Mouse (Mus musculus): ENCODE results near the gene Eef1g.
A peak's percentile ranks its signal among the peaks of the same experiment; 100 is the strongest.
"Not testable (repeated sequence)": the region's sequence is repeated elsewhere in the genome, so short reads cannot be mapped to it uniquely, and the experiment has no call there.

Gene Eef1g

GRCm38 (mm10) chr19:8945251-8945650 lies 21.6 kb upstream of the Eef1g start:
- DNase-seq (ENCODE audit: low read depth, low spot score), result no peak

GRCm38 (mm10) chr19:8946929-8947328 lies 19.9 kb upstream of the Eef1g start:
- no peak for DNase-seq (ENCODE audit: low read depth, low spot score)

- DNase-seq (ENCODE audit: low read depth, low spot score), result no peak
These were observed 16.7 kb upstream of the Eef1g start for GRCm38 (mm10) chr19:8950190-8950589.

GRCm38 (mm10) chr19:8952241-8952640 lies 14.6 kb upstream of the Eef1g start:
- DNase-seq (ENCODE audit: low read depth, low spot score), result no peak

GRCm38 (mm10) chr19:8953135-8954039 lies 13.5 kb upstream of the Eef1g start, which contains the start of gene Tut1:
Tut1 (plus strand) TSS chr19:8953847.
- peak; percentile 99 for DNase-seq (ENCODE audit: low read depth, low spot score)

GRCm38 (mm10) chr19:8954171-8954570 lies 12.7 kb upstream of the Eef1g start:
- no peak for DNase-seq (ENCODE audit: low read depth, low spot score)

GRCm38 (mm10) chr19:8962256-8962655 lies 4.6 kb upstream of the Eef1g start:
- no peak for DNase-seq (ENCODE audit: low read depth, low spot score)

GRCm38 (mm10) chr19:8965075-8965474 lies 1.8 kb upstream of the Eef1g start:
- no peak for DNase-seq (ENCODE audit: low read depth, low spot score)

- no peak for DNase-seq (ENCODE audit: low read depth, low spot score)
These were observed 1.1 kb upstream of the Eef1g start for GRCm38 (mm10) chr19:8965771-8966170.

GRCm38 (mm10) chr19:8966198-8966589 lies 647 bp upstream of the Eef1g start:
- DNase-seq (ENCODE audit: low read depth, low spot score), result no peak

- no peak for DNase-seq (ENCODE audit: low read depth, low spot score)
These were observed 517 bp downstream of the Eef1g start for GRCm38 (mm10) chr19:8967373-8967743.

GRCm38 (mm10) chr19:8967893-8968292 lies 1.1 kb downstream of the Eef1g start:
- DNase-seq (ENCODE audit: low read depth, low spot score), result no peak

- not testable (repeated sequence) for DNase-seq (ENCODE audit: low read depth, low spot score)
These were observed 5.7 kb downstream of the Eef1g start for GRCm38 (mm10) chr19:8972491-8972890.

GRCm38 (mm10) chr19:8974638-8975037 lies 7.8 kb downstream of the Eef1g start:
- DNase-seq (ENCODE audit: low read depth, low spot score), result no peak

- no peak for DNase-seq (ENCODE audit: low read depth, low spot score)
These were observed 8.7 kb downstream of the Eef1g start for GRCm38 (mm10) chr19:8975491-8975890.

GRCm38 (mm10) chr19:8976535-8976934 lies 9.7 kb downstream of the Eef1g start:
- DNase-seq (ENCODE audit: low read depth, low spot score), result peak; percentile 78

- peak; percentile 52 for DNase-seq (ENCODE audit: low read depth, low spot score)
These were observed 13.9 kb downstream of the Eef1g start for GRCm38 (mm10) chr19:8980771-8981170.

- no peak for DNase-seq (ENCODE audit: low read depth, low spot score)
These were observed 14.8 kb downstream of the Eef1g start for GRCm38 (mm10) chr19:8981450-8982168.

GRCm38 (mm10) chr19:8982303-8983149 lies 15.7 kb downstream of the Eef1g start:
- DNase-seq (ENCODE audit: low read depth, low spot score), result no peak

- DNase-seq (ENCODE audit: low read depth, low spot score), result no peak
These were observed 16.4 kb downstream of the Eef1g start for GRCm38 (mm10) chr19:8983150-8983650.

- DNase-seq (ENCODE audit: low read depth, low spot score), result peak; percentile 65
These were observed 17.5 kb downstream of the Eef1g start for GRCm38 (mm10) chr19:8984255-8984868.

Measured in ES-CJ7 (cell line).